ENCODE assay signal across 15 mouse cellular contexts in genomic region chr8:23505216-23505615, GRCm38 (mm10).
DNase-seq lines count a peak whose midpoint lies in the region; ATAC-seq and TF ChIP-seq lines count a peak whose summit lies in the region.
"Had no signal": no experiment of that assay in that cellular context is flagged by ENCODE, and none has a peak within 500 bp of the region (broad histone marks: within the 10 kb centered on the region; RNA-seq: fewer than 3 reads in every experiment).

No protein-coding gene starts in this region.

- DNase-seq in embryonic facial prominence, embryonic 10.5 days (ENCODE audit: low spot score): no peak
- DNase-seq in heart, postnatal 0 days (ENCODE audit: low spot score): no peak
- DNase-seq in heart, postnatal 4 days: no peak
- peak; percentile 4 to 7 for DNase-seq in cerebellum, postnatal 36 days
- DNase-seq in adrenal gland, adult 8-10 months: no peak
- DNase-seq: thymus, postnatal 36 days had no signal

- H3K9me3 ChIP-seq in embryonic facial prominence, embryonic 12.5 days: no peaks in the 10 kb centered on the region
- no peaks in the 10 kb centered on the region for H3K9me3 ChIP-seq in embryonic facial prominence, embryonic 10.5 days
- no peaks in the 10 kb centered on the region for H3K9me3 ChIP-seq in heart, postnatal 0 days (replicated peaks; ENCODE audit: control insufficient read depth, low read length)
- no peaks in the 10 kb centered on the region for H3K9me3 ChIP-seq in limb, embryonic 12.5 days
- H3K9me3 ChIP-seq: forebrain, embryonic 15.5 days; hindbrain, embryonic 15.5 days; intestine, embryonic 15.5 days; midbrain, embryonic 12.5 days; neural tube, embryonic 13.5 days had no signal

- H3K4me2 ChIP-seq in embryonic facial prominence, embryonic 12.5 days (replicated peaks): peak overlapping the region; percentile 38; the same call in 1 of the 2 replicates
- peak overlapping the region; percentile 42; the same call in 1 of the 2 replicates for H3K4me2 ChIP-seq in heart, postnatal 0 days (ENCODE audit: low read depth, low read length)
- peak overlapping the region; percentile 53; the same call in 1 of the 2 replicates for H3K4me2 ChIP-seq in limb, embryonic 12.5 days
- H3K4me2 ChIP-seq: forebrain, embryonic 15.5 days; midbrain, embryonic 12.5 days had no signal

- no peaks in the 10 kb centered on the region for H3K27me3 ChIP-seq in embryonic facial prominence, embryonic 12.5 days
- no peaks in the 10 kb centered on the region for H3K27me3 ChIP-seq in embryonic facial prominence, embryonic 10.5 days (replicated peaks; ENCODE audit: low read depth, poor library complexity, severe bottlenecking)
- no peaks in the 10 kb centered on the region for H3K27me3 ChIP-seq in heart, postnatal 0 days (ENCODE audit: control insufficient read depth, insufficient read depth, low read length)
- no peaks in the 10 kb centered on the region for H3K27me3 ChIP-seq in limb, embryonic 12.5 days
- H3K27me3 ChIP-seq: forebrain, embryonic 15.5 days; hindbrain, embryonic 15.5 days; intestine, embryonic 15.5 days; neural tube, embryonic 13.5 days had no signal

- H3K27ac ChIP-seq in embryonic facial prominence, embryonic 12.5 days: no peak overlapping the region
- no peak overlapping the region for H3K27ac ChIP-seq in embryonic facial prominence, embryonic 10.5 days (replicated peaks)
- no peak overlapping the region for H3K27ac ChIP-seq in heart, postnatal 0 days (ENCODE audit: low read depth)
- no peak overlapping the region; the same call in 1 of the 2 replicates for H3K27ac ChIP-seq in limb, embryonic 12.5 days
- H3K27ac ChIP-seq: forebrain, embryonic 15.5 days; heart, adult 2 months; hindbrain, embryonic 15.5 days; intestine, embryonic 15.5 days; liver, embryonic 14.5 days; midbrain, embryonic 12.5 days; neural tube, embryonic 13.5 days had no signal

- no peak overlapping the region for H3K9ac ChIP-seq in embryonic facial prominence, embryonic 12.5 days
- H3K9ac ChIP-seq in heart, postnatal 0 days (replicated peaks; ENCODE audit: low read depth, low read length): no peak overlapping the region
- H3K9ac ChIP-seq in limb, embryonic 12.5 days (replicated peaks): no peak overlapping the region
- H3K9ac ChIP-seq: forebrain, embryonic 15.5 days; hindbrain, embryonic 15.5 days; intestine, embryonic 15.5 days; liver, embryonic 14.5 days; midbrain, embryonic 12.5 days; neural tube, embryonic 13.5 days had no signal

- WGBS in embryonic facial prominence, embryonic 12.5 days: 90% methylated on average over 9 of the region's 9 CpGs
- 92% methylated on average over 9 of the region's 9 CpGs for WGBS in embryonic facial prominence, embryonic 10.5 days
- 53% methylated on average over 9 of the region's 9 CpGs for WGBS in heart, postnatal 0 days
- 87% methylated on average over 9 of the region's 9 CpGs for WGBS in limb, embryonic 12.5 days

- peaks cover 9% of the 10 kb centered on the region for H3K4me1 ChIP-seq in embryonic facial prominence, embryonic 12.5 days
- H3K4me1 ChIP-seq in embryonic facial prominence, embryonic 10.5 days: peaks cover 21% of the 10 kb centered on the region
- H3K4me1 ChIP-seq in heart, postnatal 0 days (ENCODE audit: control insufficient read depth, insufficient read depth): peaks cover 16% of the 10 kb centered on the region
- peaks cover 17% of the 10 kb centered on the region for H3K4me1 ChIP-seq in limb, embryonic 12.5 days (replicated peaks)
- H3K4me1 ChIP-seq: hindbrain, embryonic 15.5 days; midbrain, embryonic 12.5 days had no signal

- no peak for ATAC-seq in embryonic facial prominence, embryonic 12.5 days (ENCODE audit: insufficient number of reproducible peaks, insufficient read depth, low FRiP score, low TSS enrichment)
- no peak for ATAC-seq in heart, postnatal 0 days (ENCODE audit: insufficient read depth, low read depth)
- ATAC-seq in limb, embryonic 12.5 days (ENCODE audit: insufficient number of reproducible peaks, insufficient read depth, low FRiP score, low TSS enrichment, low read depth): no peak
- ATAC-seq: forebrain, embryonic 15.5 days; intestine, embryonic 15.5 days had no signal

- no peak; the same call in 1 of the 2 replicates for TF ChIP-seq CTCF in heart, postnatal 0 days (IDR thresholded peaks at IDR 0.05; ENCODE audit: low read depth)

- no peaks in the 10 kb centered on the region for H3K36me3 ChIP-seq in embryonic facial prominence, embryonic 12.5 days
- H3K36me3 ChIP-seq in embryonic facial prominence, embryonic 10.5 days (replicated peaks): no peaks in the 10 kb centered on the region
- H3K36me3 ChIP-seq in heart, postnatal 0 days (replicated peaks; ENCODE audit: control insufficient read depth, insufficient read depth, low read length): no peaks in the 10 kb centered on the region
- H3K36me3 ChIP-seq in limb, embryonic 12.5 days: no peaks in the 10 kb centered on the region
- H3K36me3 ChIP-seq: forebrain, embryonic 15.5 days; hindbrain, embryonic 15.5 days; intestine, embryonic 15.5 days; midbrain, embryonic 12.5 days; neural tube, embryonic 13.5 days had no signal

- TF ChIP-seq EP300 in heart, postnatal 0 days (IDR thresholded peaks at IDR 0.05; ENCODE audit: low read depth): no peak

- H3K4me3 ChIP-seq in embryonic facial prominence, embryonic 12.5 days: no peak overlapping the region
- no peak overlapping the region for H3K4me3 ChIP-seq in embryonic facial prominence, embryonic 10.5 days
- no peak overlapping the region for H3K4me3 ChIP-seq in heart, postnatal 0 days (ENCODE audit: low read depth, low read length)
- H3K4me3 ChIP-seq in limb, embryonic 12.5 days (replicated peaks): no peak overlapping the region
- H3K4me3 ChIP-seq: forebrain, embryonic 15.5 days; heart, adult 2 months; hindbrain, embryonic 15.5 days; intestine, embryonic 15.5 days; midbrain, embryonic 12.5 days; neural tube, embryonic 13.5 days had no signal

Comparison
In these comparisons a context has a peak if more than half of its experiments do, and no peak if none do; other contexts are left out.
1. DNase-seq: peak in cerebellum, postnatal 36 days (2 of 2); none in embryonic facial prominence, embryonic 10.5 days (single experiment), heart, postnatal 0 days (single experiment), heart, postnatal 4 days (single experiment) and adrenal gland, adult 8-10 months (single experiment).
2. Peak in every context shown above with its lines, with median percentiles within 50 percentile points of each other: H3K4me2 ChIP-seq.